Mouse (Mus musculus) liver, adult 2 months (tissue): ENCODE results near the gene Dpf3.

Experiments
- CTCF ChIP-seq: fragments of 200-500 bp; IDR thresholded peaks from 2 replicates; pipeline ENCODE4 v1.5.1; 2011; ENCODE audit warnings: low read depth, low read length, control low read depth
- POLR2A ChIP-seq: fragments of 200-500 bp; IDR thresholded peaks from 2 replicates; pipeline ENCODE4 v1.6.1; 2011; ENCODE audit warnings: low read length, control low read depth; ENCODE audit not compliant: insufficient read depth; ENCODE audit errors: extremely low read depth

DNA sequence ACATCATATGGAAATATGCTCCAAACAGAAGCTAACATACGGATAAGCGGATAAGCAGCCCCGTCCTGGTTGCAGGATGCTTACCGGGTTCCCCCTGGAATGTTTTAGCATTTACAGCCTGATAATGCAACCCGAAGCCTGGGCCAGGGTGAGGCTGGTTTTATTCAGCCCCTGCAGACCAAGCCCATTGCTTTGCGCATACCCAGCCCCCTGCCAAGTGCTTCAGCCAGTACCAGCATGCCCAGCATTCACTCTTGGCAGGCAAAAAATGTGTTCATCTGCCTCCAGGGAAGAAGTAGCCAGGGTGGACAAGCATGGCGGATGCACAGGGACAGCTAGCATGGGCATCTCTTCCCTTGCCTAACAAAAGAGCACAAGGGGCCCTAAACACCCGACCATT lies 279.5 kb downstream of the Dpf3 start:
- TF ChIP-seq POLR2A (no peak), CTCF (no peak)
